Mouse (Mus musculus) lung, adult 2 months (tissue): ENCODE measurements around the gene Sdsl.

Experiments used
- CTCF ChIP-seq: fragments of 200-500 bp; IDR thresholded peaks from 2 replicates; pipeline ENCODE4 v1.5.1; 2011; ENCODE audit warnings: mild to moderate bottlenecking, low read length, control low read depth; ENCODE audit not compliant: insufficient read depth
- POLR2A ChIP-seq: fragments of 200-500 bp; IDR thresholded peaks from 2 replicates; pipeline ENCODE4 v1.6.1; 2011; ENCODE audit warnings: low read depth, mild to moderate bottlenecking, control low read depth, low read length, borderline replicate concordance; ENCODE audit errors: extremely low read depth

DNA sequence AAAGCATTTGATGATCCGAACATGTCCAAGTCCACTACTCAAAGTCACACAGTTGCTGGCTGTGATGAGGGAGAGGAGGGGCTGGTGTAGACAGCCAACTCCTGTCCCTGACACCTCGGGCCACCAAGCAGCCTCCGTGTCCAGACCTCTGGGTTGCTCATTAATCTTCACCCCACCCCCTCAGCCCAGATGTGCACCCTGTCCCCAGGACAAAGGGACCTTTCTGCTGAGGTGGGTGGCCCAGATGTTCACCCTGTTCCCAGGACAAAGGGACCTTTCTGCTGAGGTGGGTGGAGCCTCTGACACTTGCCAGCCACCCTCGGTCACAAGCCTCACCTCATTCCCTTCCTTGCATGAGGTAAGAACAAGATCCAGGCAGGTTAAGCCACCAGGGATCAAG lies 1.1 kb downstream of the Sdsl start:
- TF ChIP-seq CTCF (no peak), POLR2A (no peak)
